Mouse (Mus musculus) stomach, postnatal 0 days (tissue): ENCODE results near the gene Csrp1. TPM values are rescaled to one million over a fixed set of nuclear protein-coding genes. Genes with fewer than 3 reads are reported as not detected.

ENCODE experiments used
- ATAC-seq: fragments of 200-750 bp; cut with Nextera tagmentation; 2 replicates; pipeline ENCODE4 v1.8.0; 2017; ENCODE audit not compliant: low FRiP score, low TSS enrichment
- DNase-seq: peaks from one replicate; pipeline ENCODE4 v3.0.0-alpha.2; 2016; ENCODE audit warnings: low spot score
- H3K27ac ChIP-seq: fragments of 300-500 bp; sonication (generic); replicated peaks from 2 replicates; pipeline ENCODE4 v1.5.1; 2014; ENCODE audit warnings: mild to moderate bottlenecking, control low read depth
- H3K27me3 ChIP-seq: fragments of 300-500 bp; sonication (generic); 2 replicates; pipeline ENCODE4 v1.6.1; 2014; ENCODE audit warnings: low read length; ENCODE audit not compliant: control insufficient read depth, insufficient read depth
- H3K36me3 ChIP-seq: fragments of 300-500 bp; sonication (generic); 2 replicates; pipeline ENCODE4 v1.6.1; 2014; ENCODE audit warnings: low read length, mixed read lengths; ENCODE audit not compliant: control insufficient read depth, insufficient read depth
- H3K4me1 ChIP-seq: fragments of 300-500 bp; sonication (generic); replicated peaks from 2 replicates; pipeline ENCODE4 v1.6.1; 2014; ENCODE audit warnings: antibody characterized with exemption; ENCODE audit not compliant: control insufficient read depth, insufficient read depth
- H3K4me2 ChIP-seq: fragments of 300-500 bp; sonication (generic); replicated peaks from 2 replicates; pipeline ENCODE4 v1.6.1; 2014; ENCODE audit warnings: low read depth, mild to moderate bottlenecking, control low read depth, moderate library complexity
- H3K4me3 ChIP-seq: fragments of 300-500 bp; sonication (generic); 2 replicates; pipeline ENCODE4 v1.5.1; 2014; ENCODE audit warnings: low read depth, low read length, control low read depth
- H3K9ac ChIP-seq: fragments of 300-500 bp; sonication (generic); 2 replicates; pipeline ENCODE4 v1.6.1; 2014; ENCODE audit warnings: mild to moderate bottlenecking, low read length, control low read depth, mixed read lengths
- H3K9me3 ChIP-seq: fragments of 300-500 bp; sonication (generic); 2 replicates; pipeline ENCODE4 v1.6.1; 2016; ENCODE audit warnings: low read length; ENCODE audit not compliant: control insufficient read depth
- CTCF ChIP-seq: IDR thresholded peaks from 2 replicates; pipeline ENCODE4 v1.5.1; 2016; ENCODE audit warnings: antibody characterized with exemption, low read depth, mild to moderate bottlenecking, moderate library complexity
- EP300 ChIP-seq: optimal IDR thresholded peaks from 2 replicates; pipeline ENCODE3; 2016; ENCODE audit warnings: antibody characterized with exemption
- WGBS: fragments of 180-500 bp; shearing (Covaris S2); extraction: QIAGEN DNeasy Blood & Tissue Kit; methylation state at CpG from one replicate; pipeline ENCODE4 v1.1.7; 2014; 5-methylcytosine and 5-hydroxymethylcytosine counted together
- polyA plus RNA-seq: library from polyadenylated mRNA; unstranded; fragments of >200 nt; fragmentation: Nextera tagmentation; extraction: Ambion mirVana; gene quantifications from 2 replicates; pipeline ENCODE4 v1.2.1, GENCODE M21; 2015

The Csrp1 gene
- polyA plus RNA-seq, 1 experiment from 2014 or later: 496 TPM

DNA sequence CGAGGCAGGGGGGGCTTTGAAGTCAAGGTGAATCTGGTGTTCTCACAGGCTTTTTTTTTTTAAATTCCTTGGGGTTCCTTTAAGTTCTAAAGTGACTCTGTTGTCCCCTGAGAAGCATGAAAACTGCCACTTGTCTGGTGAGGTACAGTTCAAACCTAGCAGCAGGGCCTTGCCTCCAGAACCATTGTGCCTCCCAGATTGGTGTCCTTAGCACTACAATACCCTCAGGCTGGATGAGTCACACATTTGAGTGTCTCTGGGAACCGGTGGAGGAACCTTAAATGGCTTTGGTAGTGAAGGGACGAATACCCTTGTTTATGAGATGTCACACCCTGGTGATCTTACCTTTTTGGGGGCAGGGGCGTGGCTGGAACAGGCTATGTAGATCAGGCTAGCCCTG lies 4.3 kb downstream of the Csrp1 start:
- ATAC-seq (no peak), DNase-seq (no peak)
- H3K27me3 ChIP-seq: no peaks in the 10 kb centered on the region
- no peak overlapping the region for H3K4me2 ChIP-seq
- H3K9ac ChIP-seq: no peak overlapping the region
- no peak overlapping the region for H3K27ac ChIP-seq
- no peak overlapping the region for H3K4me3 ChIP-seq
- no peaks in the 10 kb centered on the region for H3K36me3 ChIP-seq
- no peaks in the 10 kb centered on the region for H3K9me3 ChIP-seq
- TF ChIP-seq CTCF (no peak), EP300 (no peak)
- WGBS: 71% methylated on average over 4 of the region's 4 CpGs
- no peaks in the 10 kb centered on the region; the same call in 1 of the 2 replicates for H3K4me1 ChIP-seq

DNA sequence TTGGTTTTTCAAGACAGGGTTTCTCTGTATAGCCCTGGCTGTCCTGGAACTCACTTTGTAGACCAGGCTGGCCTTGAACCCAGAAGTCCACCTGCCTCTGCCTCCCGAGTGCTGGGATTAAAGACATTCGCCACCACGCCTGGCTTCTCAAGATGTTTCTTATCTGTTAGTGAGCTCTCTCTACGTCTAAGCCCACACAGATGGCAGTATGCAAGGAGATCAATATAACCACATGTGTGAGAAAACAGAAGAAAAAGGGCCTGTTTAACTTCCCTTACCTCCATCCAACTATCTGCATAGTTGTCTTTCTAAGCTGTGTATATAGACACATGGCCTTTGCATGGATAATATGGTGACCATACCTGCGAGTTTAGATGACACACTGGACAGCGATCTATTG lies 5.5 kb downstream of the Csrp1 start:
- ATAC-seq (no peak), DNase-seq (no peak)
- H3K9me3 ChIP-seq: no peaks in the 10 kb centered on the region
- 0 out of 2 replicates have a peak overlapping the region, but pooled peaks have one; percentile 13 for H3K27ac ChIP-seq
- H3K4me2 ChIP-seq: no peak overlapping the region
- 85% methylated on average over 6 of the region's 6 CpGs for WGBS
- TF ChIP-seq CTCF: no peak
- no peak for TF ChIP-seq EP300
- H3K27me3 ChIP-seq: no peaks in the 10 kb centered on the region
- no peak overlapping the region for H3K4me3 ChIP-seq
- H3K36me3 ChIP-seq: no peaks in the 10 kb centered on the region
- H3K9ac ChIP-seq: no peak overlapping the region
- no peaks in the 10 kb centered on the region; the same call in 1 of the 2 replicates for H3K4me1 ChIP-seq

DNA sequence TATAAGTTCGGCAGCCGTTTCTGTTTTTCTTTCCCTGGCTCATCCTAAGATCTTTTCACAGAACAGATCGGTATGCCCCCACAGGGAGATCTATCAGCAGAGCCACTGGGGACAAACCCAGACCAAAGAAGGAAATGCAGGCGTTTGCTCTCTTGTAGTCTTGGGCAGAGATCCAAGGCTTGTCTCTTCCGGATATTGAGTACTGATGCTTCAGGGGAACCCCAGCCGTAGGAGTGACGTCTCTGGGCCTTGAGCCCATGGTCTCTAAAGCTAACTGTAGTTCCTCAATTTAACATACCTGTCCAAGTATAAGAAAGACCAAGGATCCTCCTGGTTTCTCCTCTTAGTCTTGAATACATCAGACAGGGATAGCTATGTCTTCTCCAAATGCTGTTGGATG lies 6.1 kb downstream of the Csrp1 start:
- ATAC-seq: no peak
- Histone ChIP-seq H3K36me3 (no peaks in the 10 kb centered on the region), H3K9me3 (no peaks in the 10 kb centered on the region), H3K27ac (peak overlapping the region; percentile 13), H3K27me3 (no peaks in the 10 kb centered on the region), H3K4me3 (no peak overlapping the region), H3K4me2 (no peak overlapping the region), H3K4me1 (no peaks in the 10 kb centered on the region; the same call in 1 of the 2 replicates), H3K9ac (no peak overlapping the region)
- no peak for DNase-seq
- TF ChIP-seq EP300: no peak
- no peak for TF ChIP-seq CTCF
- 32% methylated on average over 7 of the region's 7 CpGs for WGBS

DNA sequence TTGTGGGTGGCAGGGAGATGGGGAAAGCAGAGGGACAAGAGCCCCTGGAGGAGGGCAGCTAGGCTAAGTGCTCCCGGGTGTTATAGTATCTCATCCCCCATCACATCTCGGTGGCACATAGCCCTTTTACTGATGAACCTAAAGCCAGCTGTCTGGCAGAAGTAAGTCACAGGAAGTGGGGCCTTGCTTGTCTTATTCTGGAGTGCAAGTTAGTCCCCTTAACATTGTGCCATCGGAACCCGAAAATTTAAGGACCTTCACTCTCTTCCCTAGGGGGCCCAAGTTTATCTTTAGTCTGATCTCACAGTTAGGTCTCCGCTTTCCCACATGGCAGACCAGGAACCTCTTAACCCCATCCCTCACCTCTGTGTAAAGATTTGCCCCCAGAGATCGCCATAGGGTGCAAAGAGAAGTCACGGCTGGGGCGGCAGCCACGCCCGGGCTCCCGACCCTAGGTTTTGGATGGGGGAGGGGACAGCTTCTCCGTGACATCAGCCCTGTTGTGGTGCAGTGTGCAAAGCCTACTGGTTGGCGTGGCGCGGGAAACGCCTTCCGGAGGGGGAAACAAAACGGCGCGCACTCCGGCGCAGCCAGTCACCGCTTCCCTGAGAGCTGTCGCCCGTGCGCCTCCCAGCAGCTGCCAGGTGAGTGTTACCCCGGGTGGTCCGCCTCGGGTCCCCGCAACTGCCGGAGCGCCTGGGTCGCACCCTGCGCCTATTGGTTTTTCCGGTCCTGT lies 8.9 kb downstream of the Csrp1 start:
- DNase-seq: peak; percentile 93
- Histone ChIP-seq H3K4me2 (peak overlapping the region; percentile 74), H3K27ac (peak overlapping the region; percentile 93), H3K4me3 (peak overlapping the region; percentile 55), H3K4me1 (peaks cover 17% of the 10 kb centered on the region), H3K36me3 (no peaks in the 10 kb centered on the region), H3K9ac (peak overlapping the region; percentile 73), H3K27me3 (no peaks in the 10 kb centered on the region), H3K9me3 (no peaks in the 10 kb centered on the region)
- TF ChIP-seq CTCF (peak; percentile 1; the same call in 1 of the 2 replicates), EP300 (no peak)
- 2% methylated on average over 34 of the region's 35 CpGs for WGBS
- ATAC-seq: peak; percentile 85

- H3K36me3 ChIP-seq: no peaks in the 10 kb centered on the region
- TF ChIP-seq EP300: no peak
- 0 out of 2 replicates have a peak, but pooled peaks have one; percentile 0 for TF ChIP-seq CTCF
- H3K27ac ChIP-seq: peak overlapping the region; percentile 93
- DNase-seq: no peak
- H3K9me3 ChIP-seq: no peaks in the 10 kb centered on the region
- peak overlapping the region; percentile 55 for H3K4me3 ChIP-seq
- WGBS: 0% methylated on average over 11 of the region's 11 CpGs
- H3K9ac ChIP-seq: peak overlapping the region; percentile 73
- peaks cover 21% of the 10 kb centered on the region for H3K4me1 ChIP-seq
- peak; percentile 13; the same call in 1 of the 2 replicates for ATAC-seq
- H3K4me2 ChIP-seq: peak overlapping the region; percentile 74
- no peaks in the 10 kb centered on the region for H3K27me3 ChIP-seq
Observed at GRCm38 (mm10) chr1:135729367-135729713, 9.5 kb downstream of the Csrp1 start.

DNA sequence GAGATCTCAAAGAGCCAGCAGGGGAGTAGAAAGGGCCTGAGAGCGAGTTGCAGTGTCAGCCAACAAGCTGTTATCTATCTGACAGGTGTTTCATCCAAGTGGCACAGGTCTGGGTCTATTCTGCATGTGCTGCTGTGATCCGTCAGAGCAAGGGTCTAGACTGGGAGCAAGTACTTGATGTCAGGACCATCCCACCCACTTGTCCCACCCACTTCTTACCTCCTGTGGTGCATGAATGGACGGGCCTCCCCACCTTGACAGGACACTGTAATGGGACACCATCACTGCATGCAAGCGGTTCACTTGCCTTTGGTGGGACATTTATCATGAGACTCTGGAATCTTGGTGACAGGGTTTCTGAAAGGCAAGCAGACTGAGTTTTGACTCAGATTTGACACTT lies 10.0 kb downstream of the Csrp1 start:
- no peaks in the 10 kb centered on the region for H3K9me3 ChIP-seq
- H3K9ac ChIP-seq: peak overlapping the region; percentile 73
- ATAC-seq (no peak), DNase-seq (no peak)
- WGBS: 15% methylated on average over 4 of the region's 4 CpGs
- peak overlapping the region; percentile 55 for H3K4me3 ChIP-seq
- H3K27me3 ChIP-seq: no peaks in the 10 kb centered on the region
- H3K4me2 ChIP-seq: peak overlapping the region; percentile 74
- peak overlapping the region; percentile 93 for H3K27ac ChIP-seq
- H3K4me1 ChIP-seq: peaks cover 25% of the 10 kb centered on the region
- no peak for TF ChIP-seq EP300
- TF ChIP-seq CTCF: no peak
- no peaks in the 10 kb centered on the region for H3K36me3 ChIP-seq
